Mouse (Mus musculus) embryonic fibroblast, embryonic 13.5 days (primary cell): ENCODE measurements at regions not wholly inside any gene's neighbourhood (a gene's known extent, or its start where the extent isn't known, plus 50 kb on each side); places are given as distances from the start of the nearest gene placed in this dataset.

Experiments
- CTCF ChIP-seq: IDR thresholded peaks from 2 replicates; pipeline ENCODE4 v1.5.1; 2011; ENCODE audit warnings: mild to moderate bottlenecking, control low read depth, low read length, moderate library complexity, borderline replicate concordance; ENCODE audit not compliant: insufficient read depth
- POLR2A ChIP-seq: IDR thresholded peaks from 2 replicates; pipeline ENCODE4 v1.6.1; 2011; ENCODE audit warnings: low read depth, mild to moderate bottlenecking, control low read depth, low read length, moderate library complexity

- TF ChIP-seq CTCF (no peak), POLR2A (no peak)
Measured at GRCm38 (mm10) chr5:134006001-134006400, 93.5 kb upstream of the Castor2 start.
